Mouse (Mus musculus) neural tube, embryonic 14.5 days (tissue): ENCODE measurements around the gene Zfp90. TPM values are rescaled to one million over a fixed set of nuclear protein-coding genes. Genes with fewer than 3 reads are reported as not detected.

ENCODE experiments used
- ATAC-seq: fragments of 200-750 bp; cut with Nextera tagmentation; 2 replicates; pipeline ENCODE4 v1.8.0; 2017; ENCODE audit warnings: low read depth, mild to moderate bottlenecking, moderate TSS enrichment, moderate library complexity
- H3K27ac ChIP-seq: fragments of 300-500 bp; sonication (generic); 2 replicates; pipeline ENCODE4 v1.5.1; 2014; ENCODE audit warnings: low read depth, mild to moderate bottlenecking, control low read depth, low read length, moderate library complexity, mixed read lengths
- H3K27me3 ChIP-seq: fragments of 300-500 bp; sonication (generic); 2 replicates; pipeline ENCODE4 v1.6.1; 2014; ENCODE audit warnings: low read length; ENCODE audit not compliant: control insufficient read depth, insufficient read depth
- H3K36me3 ChIP-seq: fragments of 300-500 bp; sonication (generic); 2 replicates; pipeline ENCODE4 v1.6.1; 2014; ENCODE audit warnings: low read length, mixed read lengths; ENCODE audit not compliant: control insufficient read depth, insufficient read depth
- H3K4me1 ChIP-seq: fragments of 300-500 bp; sonication (generic); 2 replicates; pipeline ENCODE4 v1.6.1; 2014; ENCODE audit warnings: low read length; ENCODE audit not compliant: control insufficient read depth, insufficient read depth
- H3K4me2 ChIP-seq: fragments of 300-500 bp; sonication (generic); 2 replicates; pipeline ENCODE4 v1.6.1; 2014; ENCODE audit warnings: mild to moderate bottlenecking, low read depth, low read length, control low read depth
- H3K4me3 ChIP-seq: fragments of 300-500 bp; sonication (generic); 2 replicates; pipeline ENCODE4 v1.5.1; 2014; ENCODE audit warnings: low read depth, low read length, control low read depth, mixed read lengths
- H3K9ac ChIP-seq: fragments of 300-500 bp; sonication (generic); replicated peaks from 2 replicates; pipeline ENCODE4 v1.6.1; 2014; ENCODE audit warnings: low read depth, mild to moderate bottlenecking, control low read depth, low read length, mixed read lengths
- H3K9me3 ChIP-seq: fragments of 300-500 bp; sonication (generic); 2 replicates; pipeline ENCODE4 v1.6.1; 2016; ENCODE audit warnings: low read length; ENCODE audit not compliant: control insufficient read depth
- WGBS: fragments of 180-500 bp; shearing (Covaris S2); extraction: QIAGEN DNeasy Blood & Tissue Kit; methylation state at CpG from one replicate; pipeline ENCODE4 v1.1.7; 2014; 5-methylcytosine and 5-hydroxymethylcytosine counted together
- polyA plus RNA-seq: library from polyadenylated mRNA; unstranded; fragments of >200 nt; fragmentation: Nextera tagmentation; extraction: Ambion mirVana; gene quantifications from 2 replicates; pipeline ENCODE4 v1.2.1, GENCODE M21; 2014

Gene Zfp90
- polyA plus RNA-seq, result 46.1 and 46.8 TPM in 2 replicates

- Histone ChIP-seq H3K4me1 (peaks cover 10% of the 10 kb centered on the region), H3K27ac (peak within 1 kb of the TSS; percentile 93), H3K4me3 (peak within 1 kb of the TSS; percentile 74), H3K4me2 (peak within 1 kb of the TSS; percentile 67), H3K27me3 (no peaks in the 10 kb centered on the region), H3K9me3 (peaks cover 4% of the 10 kb centered on the region; the same call in 1 of the 2 replicates), H3K9ac (peak within 1 kb of the TSS; percentile 98), H3K36me3 (peaks cover 21% of the 10 kb centered on the region)
- ATAC-seq, result peak; percentile 98
- 2% methylated on average over 46 of the region's 46 CpGs for WGBS
Observed at GRCm38 (mm10) chr8:106415182-106415971, at the start of gene Zfp90. Gene Zfp90 (plus strand): TSS chr8:106415327.

GRCm38 (mm10) chr8:106368501-106368900, 46.6 kb upstream of the Zfp90 start:
- no peaks in the 10 kb centered on the region for H3K4me1 ChIP-seq
- no peaks in the 10 kb centered on the region for H3K36me3 ChIP-seq
- H3K9ac ChIP-seq, result no peak overlapping the region
- no peak overlapping the region for H3K27ac ChIP-seq
- no peaks in the 10 kb centered on the region for H3K27me3 ChIP-seq
- H3K4me3 ChIP-seq, result no peak overlapping the region
- 72% methylated on average over 3 of the region's 3 CpGs for WGBS
- no peak for ATAC-seq
- H3K9me3 ChIP-seq, result no peaks in the 10 kb centered on the region; the same call in 1 of the 2 replicates
- no peak overlapping the region for H3K4me2 ChIP-seq

GRCm38 (mm10) chr8:106369069-106369468, 46.1 kb upstream of the Zfp90 start:
- no peak overlapping the region for H3K9ac ChIP-seq
- H3K27me3 ChIP-seq, result no peaks in the 10 kb centered on the region
- no peaks in the 10 kb centered on the region for H3K36me3 ChIP-seq
- no peak overlapping the region for H3K4me3 ChIP-seq
- ATAC-seq, result no peak
- no peak overlapping the region for H3K4me2 ChIP-seq
- H3K27ac ChIP-seq, result no peak overlapping the region
- no peaks in the 10 kb centered on the region for H3K4me1 ChIP-seq
- WGBS, result 92% methylated on average over 7 of the region's 7 CpGs
- H3K9me3 ChIP-seq, result no peaks in the 10 kb centered on the region; the same call in 1 of the 2 replicates

- no peaks in the 10 kb centered on the region for H3K4me1 ChIP-seq
- H3K4me2 ChIP-seq, result no peak overlapping the region
- no peak overlapping the region for H3K9ac ChIP-seq
- H3K36me3 ChIP-seq, result no peaks in the 10 kb centered on the region
- no peaks in the 10 kb centered on the region for H3K9me3 ChIP-seq
- WGBS, result 71% methylated on average over 7 of the region's 7 CpGs
- no peak for ATAC-seq
- H3K27me3 ChIP-seq, result no peaks in the 10 kb centered on the region
- H3K4me3 ChIP-seq, result no peak overlapping the region
- no peak overlapping the region for H3K27ac ChIP-seq
Observed at GRCm38 (mm10) chr8:106375957-106376356, 39.2 kb upstream of the Zfp90 start.

DNA sequence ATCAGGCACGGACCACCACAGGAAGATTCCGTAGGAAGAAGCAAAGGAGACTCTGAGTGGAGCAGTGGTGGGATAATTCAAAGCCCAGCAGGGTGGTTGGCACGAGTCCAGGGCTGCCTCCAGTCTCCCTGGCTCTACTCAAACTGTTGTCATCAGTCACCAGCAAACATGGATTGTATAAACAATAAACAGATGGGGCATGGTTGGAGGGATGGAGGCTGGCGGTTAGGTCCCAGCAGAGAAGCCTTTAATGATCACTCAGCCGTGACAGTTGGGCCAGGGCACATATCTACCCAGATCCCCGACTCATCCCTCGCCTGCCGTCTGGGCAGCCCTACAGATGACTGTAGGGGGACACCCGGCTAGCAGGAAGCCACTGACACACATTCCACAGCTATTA, 38.3 kb upstream of the Zfp90 start:
- no peak overlapping the region for H3K9ac ChIP-seq
- H3K27me3 ChIP-seq, result no peaks in the 10 kb centered on the region
- H3K4me3 ChIP-seq, result no peak overlapping the region
- H3K36me3 ChIP-seq, result no peaks in the 10 kb centered on the region
- no peak overlapping the region for H3K4me2 ChIP-seq
- H3K9me3 ChIP-seq, result no peaks in the 10 kb centered on the region
- no peaks in the 10 kb centered on the region for H3K4me1 ChIP-seq
- ATAC-seq, result peak; percentile 51; the same call in 1 of the 2 replicates
- no peak overlapping the region for H3K27ac ChIP-seq
- 18% methylated on average over 9 of the region's 9 CpGs for WGBS

DNA sequence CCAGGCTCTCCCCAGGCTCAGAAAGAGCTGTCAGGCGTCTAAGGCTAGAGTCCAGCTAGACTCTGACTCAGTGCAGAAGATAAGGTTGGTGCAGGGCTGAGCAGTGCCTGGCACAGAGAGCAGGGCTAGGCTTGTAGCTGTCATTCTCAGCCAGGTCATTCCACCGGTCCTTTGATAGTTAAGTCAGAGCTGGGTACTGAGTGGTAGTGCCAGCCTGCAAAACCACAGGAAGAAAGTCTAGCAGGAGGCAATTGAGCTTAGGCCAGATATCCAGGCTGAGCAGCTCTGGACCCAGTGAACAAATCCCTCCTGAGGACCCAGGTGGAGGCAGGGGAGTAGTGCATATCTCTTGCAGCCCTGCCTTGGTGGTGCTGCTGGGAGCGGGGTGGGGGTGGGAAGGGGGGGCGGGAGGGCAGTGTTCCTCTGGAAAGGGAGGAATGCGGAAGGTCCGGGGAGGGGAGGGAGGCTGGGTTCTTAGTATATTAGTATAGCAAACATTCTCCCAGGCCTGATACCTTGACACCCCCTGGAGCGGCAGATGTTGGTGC, 36.6 kb upstream of the Zfp90 start:
- Histone ChIP-seq H3K36me3 (no peaks in the 10 kb centered on the region), H3K9ac (no peak overlapping the region), H3K4me3 (no peak overlapping the region), H3K9me3 (no peaks in the 10 kb centered on the region), H3K4me2 (no peak overlapping the region), H3K4me1 (no peaks in the 10 kb centered on the region), H3K27me3 (no peaks in the 10 kb centered on the region), H3K27ac (no peak overlapping the region)
- no peak for ATAC-seq
- 74% methylated on average over 7 of the region's 7 CpGs for WGBS

DNA sequence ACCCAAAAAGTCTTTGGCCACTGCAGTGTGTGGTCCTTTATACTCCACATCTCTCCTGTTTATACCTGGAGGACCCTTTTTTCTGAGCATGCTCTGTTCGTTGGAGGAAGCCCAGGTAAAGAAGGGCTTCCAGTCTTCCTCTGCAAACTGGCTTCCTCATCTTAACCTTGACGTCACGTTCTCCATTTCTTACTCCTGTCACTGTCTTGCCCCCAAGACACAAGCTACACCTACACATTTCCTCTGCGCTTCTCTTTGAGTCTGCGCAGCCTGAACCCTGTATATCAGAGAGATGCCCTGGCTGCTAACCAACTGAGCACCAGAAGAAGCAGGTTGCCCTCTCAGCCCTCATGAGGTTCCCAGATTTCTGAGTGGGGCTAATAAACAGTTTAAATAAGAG, 35.8 kb upstream of the Zfp90 start:
- no peak for ATAC-seq
- H3K4me1 ChIP-seq, result no peaks in the 10 kb centered on the region
- no peak overlapping the region for H3K4me2 ChIP-seq
- 90% methylated on average over 5 of the region's 5 CpGs for WGBS
- H3K9me3 ChIP-seq, result no peaks in the 10 kb centered on the region
- no peaks in the 10 kb centered on the region for H3K36me3 ChIP-seq
- no peaks in the 10 kb centered on the region for H3K27me3 ChIP-seq
- no peak overlapping the region for H3K9ac ChIP-seq
- no peak overlapping the region for H3K27ac ChIP-seq
- H3K4me3 ChIP-seq, result no peak overlapping the region

GRCm38 (mm10) chr8:106381026-106381425, 34.1 kb upstream of the Zfp90 start:
- H3K27ac ChIP-seq, result no peak overlapping the region
- no peaks in the 10 kb centered on the region for H3K4me1 ChIP-seq
- H3K9me3 ChIP-seq, result no peaks in the 10 kb centered on the region
- 88% methylated on average over 6 of the region's 6 CpGs for WGBS
- no peak overlapping the region for H3K4me2 ChIP-seq
- no peaks in the 10 kb centered on the region for H3K36me3 ChIP-seq
- no peak overlapping the region for H3K4me3 ChIP-seq
- H3K27me3 ChIP-seq, result no peaks in the 10 kb centered on the region
- no peak overlapping the region for H3K9ac ChIP-seq
- ATAC-seq, result no peak

DNA sequence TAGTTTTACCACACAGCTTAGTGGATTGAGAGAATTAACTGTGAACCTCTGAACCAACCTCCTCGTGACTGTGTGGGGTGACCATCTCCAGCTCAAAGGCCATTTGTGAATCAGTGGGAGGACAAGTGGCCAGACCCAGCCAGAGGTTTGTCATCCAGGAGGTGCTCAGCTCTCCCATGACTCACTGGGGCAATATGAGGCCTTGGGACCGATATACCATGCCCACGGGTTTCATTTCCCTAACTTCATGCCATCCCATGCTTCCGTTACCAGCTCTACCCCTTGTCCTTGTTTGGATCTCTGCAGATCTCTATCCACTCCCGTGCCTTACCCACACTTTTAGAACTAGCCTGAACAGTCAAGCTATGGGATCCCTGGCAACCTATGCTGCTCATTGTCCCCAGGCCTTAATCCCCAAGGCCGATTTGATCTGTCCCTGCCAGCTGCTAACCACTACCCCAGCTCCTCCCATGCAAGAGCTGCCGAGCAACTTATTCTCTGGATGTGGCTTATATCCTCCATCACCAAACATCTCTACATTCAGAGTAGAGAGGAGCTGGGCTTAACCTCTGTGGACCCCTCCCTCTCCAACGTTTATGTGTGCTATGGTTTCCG, 27.2 kb upstream of the Zfp90 start:
- H3K27me3 ChIP-seq, result no peaks in the 10 kb centered on the region
- H3K36me3 ChIP-seq, result no peaks in the 10 kb centered on the region
- 83% methylated on average over 9 of the region's 9 CpGs for WGBS
- no peak overlapping the region for H3K9ac ChIP-seq
- no peak for ATAC-seq
- no peaks in the 10 kb centered on the region for H3K4me1 ChIP-seq
- H3K27ac ChIP-seq, result no peak overlapping the region
- no peaks in the 10 kb centered on the region for H3K9me3 ChIP-seq
- H3K4me3 ChIP-seq, result no peak overlapping the region
- no peak overlapping the region for H3K4me2 ChIP-seq
